Mouse (Mus musculus): ENCODE data around the gene Hmga2.

DNA sequence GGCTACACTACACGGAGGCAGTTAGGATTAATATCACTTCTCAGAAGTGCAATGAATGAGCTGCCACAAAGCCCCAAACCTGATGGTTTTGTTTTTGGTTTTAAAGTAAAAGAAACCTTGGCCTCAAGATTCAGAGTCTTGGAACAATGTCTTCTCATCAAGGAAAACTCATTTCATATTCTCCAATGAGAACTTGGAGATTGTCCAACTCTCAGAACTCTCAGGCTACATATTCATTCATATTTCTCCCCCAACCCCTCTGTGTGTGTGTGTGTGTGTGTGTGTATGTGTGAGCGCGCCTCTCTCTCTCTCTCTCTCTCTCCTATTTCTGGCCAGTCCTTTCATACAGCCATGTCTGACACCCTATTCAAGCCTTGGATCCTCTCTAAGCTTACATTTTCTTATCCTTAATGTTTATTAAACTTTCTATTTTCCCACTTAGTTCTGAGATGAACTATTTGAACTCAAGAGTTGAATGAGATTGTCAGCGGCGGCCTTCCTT lies 46.5 kb downstream of the Hmga2 start:
- TF ChIP-seq CTCF (IDR thresholded peaks at IDR 0.05; ENCODE audit: low read depth, low read length) (no peak), POLR2A (IDR thresholded peaks at IDR 0.05; ENCODE audit: borderline replicate concordance, low read depth, low read length) (no peak)
